Mouse (Mus musculus) lung, embryonic 16.5 days (tissue): ENCODE measurements at regions not wholly inside any gene's neighbourhood (a gene's known extent, or its start where the extent isn't known, plus 50 kb on each side); places are given as distances from the start of the nearest gene placed in this dataset.

Experiments
- ATAC-seq: fragments of 200-750 bp; cut with Nextera tagmentation; 2 replicates; pipeline ENCODE4 v1.8.0; 2017; ENCODE audit warnings: low read depth, mild to moderate bottlenecking, moderate library complexity
- H3K27ac ChIP-seq: fragments of 300-500 bp; sonication (generic); 2 replicates; pipeline ENCODE4 v1.5.1; 2014; ENCODE audit warnings: mild to moderate bottlenecking, control low read depth, low read length
- H3K27me3 ChIP-seq: fragments of 300-500 bp; sonication (generic); 2 replicates; pipeline ENCODE4 v1.6.1; 2014; ENCODE audit warnings: low read depth, low read length, mixed read lengths; ENCODE audit not compliant: control insufficient read depth, insufficient read depth
- H3K36me3 ChIP-seq: fragments of 300-500 bp; sonication (generic); 2 replicates; pipeline ENCODE4 v1.6.1; 2014; ENCODE audit warnings: low read length; ENCODE audit not compliant: control insufficient read depth, insufficient read depth
- H3K4me1 ChIP-seq: fragments of 300-500 bp; sonication (generic); replicated peaks from 2 replicates; pipeline ENCODE4 v1.6.1; 2014; ENCODE audit warnings: low read length, mixed read lengths; ENCODE audit not compliant: control insufficient read depth, insufficient read depth
- H3K4me2 ChIP-seq: fragments of 300-500 bp; sonication (generic); 2 replicates; pipeline ENCODE4 v1.6.1; 2014; ENCODE audit warnings: low read depth, low read length, control low read depth
- H3K4me3 ChIP-seq: fragments of 300-500 bp; sonication (generic); 2 replicates; pipeline ENCODE4 v1.5.1; 2014; ENCODE audit warnings: mild to moderate bottlenecking, low read length, control low read depth
- H3K9ac ChIP-seq: fragments of 300-500 bp; sonication (generic); 2 replicates; pipeline ENCODE4 v1.6.1; 2014; ENCODE audit warnings: low read length, control low read depth
- H3K9me3 ChIP-seq: fragments of 300-500 bp; sonication (generic); 2 replicates; pipeline ENCODE4 v1.6.1; 2016; ENCODE audit warnings: low read length; ENCODE audit not compliant: control insufficient read depth
- WGBS: fragments of 180-500 bp; shearing (Covaris S2); extraction: QIAGEN DNeasy Blood & Tissue Kit; methylation state at CpG from one replicate; pipeline ENCODE4 v1.1.7; 2014; 5-methylcytosine and 5-hydroxymethylcytosine counted together

DNA sequence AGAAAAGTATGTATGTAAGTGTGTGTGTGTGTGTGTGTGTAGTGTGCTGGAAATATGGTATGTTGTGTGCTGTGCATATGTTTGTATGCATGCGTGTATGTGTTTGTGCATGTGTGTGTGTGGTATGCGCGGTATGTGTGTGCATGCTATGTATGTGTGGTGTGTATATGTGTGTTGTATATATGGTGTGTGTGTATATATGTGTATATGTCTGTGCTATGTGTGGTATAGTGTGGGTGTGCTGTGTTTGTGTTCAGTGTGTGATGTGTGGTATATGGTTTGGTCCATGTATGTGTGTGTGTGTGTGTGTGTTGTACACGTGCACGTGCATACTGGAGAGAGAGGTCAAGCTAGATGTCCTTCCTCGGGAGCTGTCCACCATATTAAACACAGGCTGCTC lies 108.5 kb upstream of the Krtap11-1 start:
- Histone ChIP-seq H3K9me3 (no peaks in the 10 kb centered on the region), H3K4me2 (no peak overlapping the region), H3K4me3 (no peak overlapping the region), H3K4me1 (no peaks in the 10 kb centered on the region), H3K9ac (no peak overlapping the region), H3K27ac (no peak overlapping the region), H3K27me3 (no peaks in the 10 kb centered on the region), H3K36me3 (no peaks in the 10 kb centered on the region)
- WGBS = 89% methylated on average over 6 of the region's 6 CpGs
- ATAC-seq = no peak

DNA sequence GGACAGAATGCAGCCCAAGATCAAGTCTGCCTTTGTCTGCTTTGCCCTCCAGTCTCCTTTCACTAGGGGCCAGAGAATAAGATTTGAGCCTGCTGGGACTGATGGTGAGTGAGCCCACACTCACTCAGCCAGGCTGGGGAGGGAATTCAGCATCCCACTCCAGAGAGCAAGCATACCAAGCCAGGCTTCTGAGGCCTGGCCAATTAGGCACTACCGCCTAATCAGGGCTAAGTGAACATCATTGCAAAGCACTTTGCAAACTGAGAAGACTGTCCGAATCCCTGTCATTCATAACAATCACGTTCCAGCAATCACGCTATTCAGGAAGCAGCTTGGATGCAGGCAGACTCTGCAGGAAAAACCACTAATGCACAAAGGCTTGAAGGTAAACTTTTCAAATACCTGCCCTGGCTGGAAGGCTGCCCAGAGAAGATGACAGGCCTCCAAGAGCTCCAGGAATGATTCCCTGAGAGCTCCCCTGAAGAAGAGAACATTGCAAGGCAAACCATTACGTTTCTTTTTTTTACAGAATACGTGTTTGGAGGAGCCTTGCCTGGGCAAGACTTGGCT lies 107.5 kb upstream of the Krtap11-1 start:
- WGBS = 49% methylated on average over 6 of the region's 6 CpGs
- ATAC-seq = no peak

DNA sequence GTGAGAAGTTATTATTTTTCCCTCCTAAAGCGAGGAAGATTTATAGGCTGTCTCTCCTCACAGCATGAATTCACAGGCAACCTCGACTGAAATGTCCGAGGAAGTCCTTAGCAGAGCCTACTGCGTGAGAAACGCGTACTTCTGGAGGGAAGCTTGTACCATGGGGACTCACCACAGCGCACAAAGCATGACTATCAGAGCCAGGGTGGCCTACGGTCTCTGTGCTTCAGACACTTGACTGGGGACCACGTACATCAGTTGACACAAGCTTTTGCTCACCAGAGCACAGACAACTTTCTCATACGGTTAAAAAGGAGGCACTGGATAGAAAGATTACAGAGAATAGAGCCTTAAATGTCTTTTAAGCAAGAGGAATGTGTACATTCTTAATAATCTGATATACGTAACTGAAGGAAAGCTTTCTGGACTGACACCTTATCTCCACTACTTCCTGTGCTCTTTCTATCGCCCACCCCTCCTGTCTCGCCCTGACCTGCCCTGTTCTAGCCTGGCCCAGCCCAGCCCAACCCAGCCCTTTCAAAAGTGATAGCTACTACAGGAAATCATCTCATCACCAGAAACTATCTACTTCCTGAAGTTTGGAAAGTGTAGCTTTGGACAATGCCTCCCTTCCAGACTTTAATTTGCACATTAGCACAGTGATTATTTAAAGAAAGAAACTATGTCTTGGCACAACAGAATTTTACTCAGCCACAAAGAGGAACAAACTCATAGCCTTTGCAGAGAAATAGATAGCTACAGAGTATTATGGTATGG lies 104.2 kb upstream of the Krtap11-1 start:
- H3K9ac ChIP-seq = no peak overlapping the region
- H3K4me1 ChIP-seq = no peaks in the 10 kb centered on the region
- H3K27ac ChIP-seq = no peak overlapping the region
- H3K9me3 ChIP-seq = no peaks in the 10 kb centered on the region
- H3K36me3 ChIP-seq = no peaks in the 10 kb centered on the region
- no peak overlapping the region for H3K4me2 ChIP-seq
- WGBS = 38% methylated on average over 13 of the region's 13 CpGs
- H3K4me3 ChIP-seq = no peak overlapping the region
- no peaks in the 10 kb centered on the region for H3K27me3 ChIP-seq
- ATAC-seq = no peak

More for the DNA sequence above, 107.5 kb upstream of the Krtap11-1 start:
- Histone ChIP-seq H3K4me2 (no peak overlapping the region), H3K27me3 (no peaks in the 10 kb centered on the region), H3K36me3 (no peaks in the 10 kb centered on the region), H3K4me3 (no peak overlapping the region), H3K9me3 (no peaks in the 10 kb centered on the region), H3K27ac (no peak overlapping the region), H3K4me1 (no peaks in the 10 kb centered on the region), H3K9ac (no peak overlapping the region)

DNA sequence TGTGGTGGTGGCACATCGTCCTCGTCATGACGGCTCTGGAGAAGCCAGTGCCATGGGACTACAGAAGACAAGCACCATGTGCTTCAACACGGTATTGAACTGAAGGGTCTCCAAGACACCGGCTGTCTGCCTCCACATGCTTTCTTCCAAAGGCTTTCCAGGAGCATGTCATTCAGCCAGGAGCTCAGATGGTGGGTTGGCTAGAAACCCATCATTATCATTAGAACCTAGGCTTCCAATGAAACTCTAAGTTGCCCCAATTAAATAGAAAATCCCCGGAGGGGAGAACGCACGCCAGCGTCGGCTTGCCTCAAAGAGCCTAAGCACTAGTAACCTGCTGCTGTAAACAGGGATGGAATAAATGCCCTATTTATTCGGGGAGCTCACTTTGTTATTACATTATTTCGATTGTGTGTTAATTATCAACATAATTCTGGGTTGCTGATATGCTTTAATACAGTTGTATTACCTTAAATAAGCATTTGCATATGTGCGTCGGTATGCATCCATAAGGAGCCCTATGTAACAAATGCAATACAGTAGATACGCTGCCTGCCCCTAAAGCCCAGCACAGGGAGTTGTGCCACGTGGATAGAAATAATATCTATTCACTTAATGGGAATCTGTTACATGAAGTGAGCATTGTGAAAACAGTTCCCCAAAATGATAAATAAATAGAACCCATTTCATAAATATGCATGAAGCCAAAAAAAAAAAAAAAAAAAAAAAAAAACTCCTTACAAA lies 103.3 kb upstream of the Krtap11-1 start:
- Histone ChIP-seq H3K27me3 (no peaks in the 10 kb centered on the region), H3K27ac (no peak overlapping the region), H3K9me3 (no peaks in the 10 kb centered on the region), H3K4me2 (no peak overlapping the region), H3K9ac (no peak overlapping the region), H3K36me3 (no peaks in the 10 kb centered on the region), H3K4me1 (no peaks in the 10 kb centered on the region), H3K4me3 (no peak overlapping the region)
- 89% methylated on average over 16 of the region's 16 CpGs for WGBS
- no peak for ATAC-seq

- ATAC-seq = no peak
- H3K4me3 ChIP-seq = no peak overlapping the region
- WGBS = 65% methylated on average over 9 of the region's 9 CpGs
- H3K27ac ChIP-seq = no peak overlapping the region
- no peaks in the 10 kb centered on the region for H3K36me3 ChIP-seq
- no peak overlapping the region for H3K4me2 ChIP-seq
- H3K4me1 ChIP-seq = no peaks in the 10 kb centered on the region
- H3K9ac ChIP-seq = no peak overlapping the region
- H3K9me3 ChIP-seq = no peaks in the 10 kb centered on the region
- no peaks in the 10 kb centered on the region for H3K27me3 ChIP-seq
These were observed 100.3 kb upstream of the Krtap11-1 start for GRCm38 (mm10) chr16:89671188-89671726.

DNA sequence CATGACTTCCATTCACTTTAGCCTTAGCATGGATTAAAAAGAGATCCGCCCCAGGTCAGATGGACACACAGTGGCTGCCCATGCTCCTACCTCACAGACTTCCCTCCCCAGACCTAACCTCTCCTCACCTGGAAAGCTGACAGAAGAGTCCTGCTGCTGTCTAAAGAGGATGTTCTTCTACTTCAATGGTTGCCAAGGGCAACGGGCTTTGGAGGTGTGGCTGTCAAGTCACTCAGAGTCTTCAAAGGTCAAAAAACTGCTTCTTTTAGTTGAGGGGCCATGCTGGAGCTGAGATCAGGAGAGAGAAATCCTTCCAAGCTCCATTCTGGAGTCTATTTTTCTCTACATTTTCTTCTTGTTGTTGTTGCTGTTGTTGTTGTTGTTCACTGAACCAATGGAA lies 89.1 kb upstream of the Krtap11-1 start:
- Histone ChIP-seq H3K9ac (no peak overlapping the region), H3K4me1 (no peaks in the 10 kb centered on the region), H3K27me3 (no peaks in the 10 kb centered on the region), H3K36me3 (no peaks in the 10 kb centered on the region), H3K4me2 (no peak overlapping the region), H3K4me3 (no peak overlapping the region), H3K9me3 (no peaks in the 10 kb centered on the region), H3K27ac (no peak overlapping the region)
- 61% methylated on average over 2 of the region's 2 CpGs for WGBS
- ATAC-seq = no peak

GRCm38 (mm10) chr16:89656036-89656435 lies 85.1 kb upstream of the Krtap11-1 start:
- H3K36me3 ChIP-seq = no peaks in the 10 kb centered on the region
- no peaks in the 10 kb centered on the region for H3K27me3 ChIP-seq
- H3K4me2 ChIP-seq = no peak overlapping the region
- no peak overlapping the region for H3K9ac ChIP-seq
- H3K9me3 ChIP-seq = no peaks in the 10 kb centered on the region; the same call in 1 of the 2 replicates
- 82% methylated on average over 3 of the region's 3 CpGs for WGBS
- no peak overlapping the region for H3K27ac ChIP-seq
- no peak overlapping the region for H3K4me3 ChIP-seq
- no peaks in the 10 kb centered on the region for H3K4me1 ChIP-seq
- ATAC-seq = no peak

GRCm38 (mm10) chr16:89648651-89649050 lies 77.7 kb upstream of the Krtap11-1 start:
- Histone ChIP-seq H3K4me1 (no peaks in the 10 kb centered on the region), H3K9ac (no peak overlapping the region), H3K9me3 (no peaks in the 10 kb centered on the region), H3K27me3 (no peaks in the 10 kb centered on the region), H3K27ac (no peak overlapping the region), H3K4me2 (no peak overlapping the region), H3K4me3 (no peak overlapping the region), H3K36me3 (no peaks in the 10 kb centered on the region)
- WGBS = 70% methylated on average over 4 of the region's 4 CpGs
- ATAC-seq = no peak

- Histone ChIP-seq H3K27ac (no peak overlapping the region), H3K4me3 (no peak overlapping the region), H3K9me3 (no peaks in the 10 kb centered on the region), H3K4me2 (no peak overlapping the region), H3K36me3 (no peaks in the 10 kb centered on the region), H3K9ac (no peak overlapping the region), H3K4me1 (no peaks in the 10 kb centered on the region), H3K27me3 (no peaks in the 10 kb centered on the region)
- no peak for ATAC-seq
- WGBS = 25% methylated on average over 9 of the region's 9 CpGs
These were observed 63.1 kb upstream of the Krtap11-1 start for GRCm38 (mm10) chr16:89633917-89634601.
